In the genomic region with DNA sequence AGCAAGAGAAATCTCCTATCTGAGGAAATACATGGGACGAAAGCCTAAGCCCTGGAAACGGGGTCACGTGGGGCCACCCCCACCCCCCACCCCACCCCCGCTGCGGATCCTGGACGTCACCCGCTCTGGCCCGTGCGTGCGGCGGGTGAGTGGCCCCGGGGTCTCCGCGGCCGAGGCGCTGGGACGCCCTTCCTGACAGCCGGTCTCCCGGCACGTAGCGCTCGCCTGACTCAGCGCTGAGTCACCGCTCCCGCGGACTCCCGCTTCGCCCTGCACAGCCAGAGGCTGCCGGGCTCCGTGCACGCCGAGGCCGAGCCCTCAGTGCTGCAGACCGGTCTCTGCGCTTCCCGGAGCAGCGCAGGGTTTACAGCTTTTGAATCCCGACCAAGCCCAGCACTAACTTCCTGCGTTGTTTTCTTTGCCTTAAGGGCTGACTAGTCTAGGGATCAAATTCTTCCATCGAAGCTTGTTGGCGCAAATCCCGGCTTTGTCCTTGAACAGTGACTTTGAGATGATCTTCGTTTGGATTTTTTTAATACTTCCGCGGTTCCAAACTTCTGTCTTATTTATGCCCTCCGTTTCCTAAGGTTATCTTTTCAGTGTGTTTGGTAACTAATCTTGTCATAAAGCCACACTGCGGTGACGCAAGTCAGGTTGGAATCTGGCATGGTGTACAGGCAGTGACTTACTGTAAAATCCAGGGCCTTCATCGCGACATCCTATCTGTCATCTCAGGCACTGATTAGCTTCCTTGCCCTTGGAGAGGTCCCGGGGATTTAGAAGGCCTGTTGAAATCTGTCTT, we compare ENCODE assay signal across 7 mouse cellular contexts.
DNase-seq lines count a peak whose midpoint lies in the region; ATAC-seq and TF ChIP-seq lines count a peak whose summit lies in the region.

No protein-coding gene starts in this region.

- H3K9me3 ChIP-seq in intestine, embryonic 14.5 days (ENCODE audit: control insufficient read depth, low read length): no peaks in the 10 kb centered on the region
- H3K9me3 ChIP-seq in midbrain, embryonic 10.5 days (replicated peaks): no peaks in the 10 kb centered on the region

- DNase-seq in adrenal gland, postnatal 10 days: peak; percentile 93
- DNase-seq in gastrocnemius, postnatal 25 days: peak; percentile 87
- peak; percentile 91 for DNase-seq in intestine, embryonic 14.5 days (ENCODE audit: low spot score)
- peak; percentile 73 for DNase-seq in left cerebral cortex, postnatal 4 days
- DNase-seq in midbrain, embryonic 10.5 days (ENCODE audit: low spot score): peak; percentile 87
- peak; percentile 67 for DNase-seq in right cerebral cortex, postnatal 4 days

- H3K4me3 ChIP-seq in cortical plate, adult 2 months (ENCODE audit: insufficient read depth, low read length): peak overlapping the region; percentile 43
- H3K4me3 ChIP-seq in intestine, embryonic 14.5 days (ENCODE audit: low read depth, low read length): peak overlapping the region; percentile 38
- H3K4me3 ChIP-seq in midbrain, embryonic 10.5 days: peak overlapping the region; percentile 58

- peak overlapping the region; percentile 70 for H3K4me2 ChIP-seq in intestine, embryonic 14.5 days (ENCODE audit: low read length)

- H3K9ac ChIP-seq in intestine, embryonic 14.5 days (ENCODE audit: low read length): peak overlapping the region; percentile 56

- ATAC-seq in intestine, embryonic 14.5 days (replicated peaks; ENCODE audit: low FRiP score, low TSS enrichment, low read depth): peak; percentile 98

- H3K36me3 ChIP-seq in intestine, embryonic 14.5 days (ENCODE audit: control insufficient read depth, insufficient read depth, low read length): no peaks in the 10 kb centered on the region
- H3K36me3 ChIP-seq in midbrain, embryonic 10.5 days: no peaks in the 10 kb centered on the region

- TF ChIP-seq POLR2A in cortical plate, adult 2 months (IDR thresholded peaks at IDR 0.05; ENCODE audit: extremely low read depth, insufficient read depth, low read length): 0 out of 2 replicates have a peak, but pooled peaks have one; percentile 43

- peak overlapping the region; percentile 78 for H3K27ac ChIP-seq in cortical plate, adult 2 months (ENCODE audit: insufficient read depth, low read length)
- H3K27ac ChIP-seq in intestine, embryonic 14.5 days (ENCODE audit: low read depth): peak overlapping the region; percentile 82
- peak overlapping the region; percentile 70 for H3K27ac ChIP-seq in midbrain, embryonic 10.5 days (replicated peaks)

- H3K27me3 ChIP-seq in intestine, embryonic 14.5 days (replicated peaks; ENCODE audit: control insufficient read depth, insufficient read depth, low read length): no peaks in the 10 kb centered on the region
- peaks cover 16% of the 10 kb centered on the region for H3K27me3 ChIP-seq in midbrain, embryonic 10.5 days (ENCODE audit: low read depth, poor library complexity, severe bottlenecking)

- 3% methylated on average over 49 of the region's 51 CpGs for WGBS in intestine, embryonic 14.5 days
- WGBS in midbrain, embryonic 10.5 days: 7% methylated on average over 51 of the region's 51 CpGs

- no peaks in the 10 kb centered on the region for H3K4me1 ChIP-seq in cortical plate, adult 2 months (ENCODE audit: control insufficient read depth, insufficient read depth, low read length)
- H3K4me1 ChIP-seq in intestine, embryonic 14.5 days (replicated peaks; ENCODE audit: control insufficient read depth, insufficient read depth, low read length): no peaks in the 10 kb centered on the region
- H3K4me1 ChIP-seq in midbrain, embryonic 10.5 days: peaks cover 12% of the 10 kb centered on the region

- TF ChIP-seq CTCF in cortical plate, adult 2 months (IDR thresholded peaks at IDR 0.05; ENCODE audit: extremely low read depth, insufficient read depth, low read length): no peak

- intact Hi-C loops in left cerebral cortex, postnatal 4 days (cut with DNase I): loop anchor here (10.0 kb wide), 1 partner anchor 68 kb away; no protein-coding TSS in a partner anchor

Comparison
In these comparisons a context has a peak if more than half of its experiments do, and no peak if none do; other contexts are left out.
1. Peak in every context shown above with its lines: DNase-seq, ATAC-seq, H3K4me3 ChIP-seq and H3K27ac ChIP-seq.